ENCODE assay signal across 8 mouse cellular contexts in the genomic region with DNA sequence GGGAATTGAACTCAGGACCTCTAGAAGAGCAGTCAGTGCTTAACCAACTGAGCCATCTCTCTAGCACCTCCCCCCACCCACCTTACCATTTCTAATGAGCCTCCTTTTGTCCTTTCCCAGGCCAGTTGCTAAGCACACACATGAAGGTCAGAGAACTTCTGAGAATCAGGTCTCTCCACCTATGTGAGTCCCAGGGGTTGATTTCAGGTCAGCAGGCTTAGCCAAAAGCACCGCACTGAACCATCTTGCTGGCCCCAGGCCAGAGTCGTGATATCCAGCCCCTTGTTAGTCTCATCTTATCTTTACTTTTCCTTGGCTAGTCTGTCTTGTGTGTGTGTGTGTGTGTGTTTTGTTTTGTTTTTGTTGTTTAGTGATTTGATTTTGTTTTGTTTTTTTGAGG. TPM values are rescaled to one million over a fixed set of nuclear protein-coding genes. Genes with fewer than 3 reads are reported as not detected.
A peak's percentile ranks its signal among the peaks of the same experiment; 100 is the strongest.
DNase-seq lines count a peak whose midpoint lies in the region; ATAC-seq and TF ChIP-seq lines count a peak whose summit lies in the region.

No protein-coding gene starts in this region.

- no peak for TF ChIP-seq CTCF in forebrain, postnatal 0 days (IDR thresholded peaks at IDR 0.05; ENCODE audit: low read depth)

- no peak overlapping the region for H3K9ac ChIP-seq in heart, embryonic 14.5 days (ENCODE audit: low read length)
- no peak overlapping the region for H3K9ac ChIP-seq in forebrain, postnatal 0 days

- WGBS in heart, embryonic 14.5 days: 11% methylated on average over 2 of the region's 2 CpGs
- 32% methylated on average over 2 of the region's 2 CpGs for whole genome bisulfite sequencing in forebrain, postnatal 0 days
- 56% methylated on average over 2 of the region's 2 CpGs for WGBS in midbrain, embryonic 10.5 days

- 0 out of 2 replicates have a peak, but pooled peaks cover under 1% of the 10 kb centered on the region for H3K36me3 ChIP-seq in heart, embryonic 14.5 days (ENCODE audit: control insufficient read depth, insufficient read depth, low read length)
- peaks cover 16% of the 10 kb centered on the region for H3K36me3 ChIP-seq in forebrain, postnatal 0 days (ENCODE audit: insufficient read depth)
- peaks cover 25% of the 10 kb centered on the region for H3K36me3 ChIP-seq in midbrain, embryonic 10.5 days

- H3K27me3 ChIP-seq in heart, embryonic 14.5 days (ENCODE audit: control insufficient read depth, insufficient read depth, low read length): no peaks in the 10 kb centered on the region
- no peaks in the 10 kb centered on the region for H3K27me3 ChIP-seq in forebrain, postnatal 0 days (ENCODE audit: insufficient read depth, low read length)
- H3K27me3 ChIP-seq in midbrain, embryonic 10.5 days (ENCODE audit: low read depth, poor library complexity, severe bottlenecking): no peaks in the 10 kb centered on the region

- no peak for ATAC-seq in heart, embryonic 14.5 days (ENCODE audit: insufficient number of reproducible peaks, insufficient read depth, low FRiP score, low read depth)
- no peak for ATAC-seq in forebrain, postnatal 0 days
- ATAC-seq in activated CD4-positive, CD25-positive, alpha-beta regulatory T cell, adult 4 months: no peak

- H3K4me2 ChIP-seq in heart, embryonic 14.5 days (ENCODE audit: low read length): no peak overlapping the region
- H3K4me2 ChIP-seq in forebrain, postnatal 0 days (ENCODE audit: low read depth): no peak overlapping the region

- no peak for DNase-seq in heart, adult 11 months
- peak; percentile 62 for DNase-seq in MN1 (ENCODE audit: low spot score)
- DNase-seq in forebrain, postnatal 0 days: no peak
- no peak for DNase-seq in midbrain, embryonic 10.5 days (ENCODE audit: low spot score)
- no peak for DNase-seq in adrenal gland, postnatal 25 days
- no peak for DNase-seq in layer of hippocampus, postnatal 14 days (ENCODE audit: low spot score in 2 of 2)

- H3K4me3 ChIP-seq in heart, embryonic 14.5 days (ENCODE audit: control insufficient read depth in 1 of 2, insufficient read depth in 1 of 2, low read depth in 1 of 2, low read length in 2 of 2): no peak overlapping the region
- no peak overlapping the region for H3K4me3 ChIP-seq in forebrain, postnatal 0 days (ENCODE audit: low read depth, low read length)
- peak overlapping the region; percentile 94; the same call in 1 of the 2 replicates for H3K4me3 ChIP-seq in midbrain, embryonic 10.5 days

- H3K9me3 ChIP-seq in heart, embryonic 14.5 days (ENCODE audit: control insufficient read depth, low read length): no peaks in the 10 kb centered on the region
- H3K9me3 ChIP-seq in forebrain, postnatal 0 days (ENCODE audit: low read length): no peaks in the 10 kb centered on the region
- H3K9me3 ChIP-seq in midbrain, embryonic 10.5 days (replicated peaks): no peaks in the 10 kb centered on the region

- H3K4me1 ChIP-seq in heart, embryonic 14.5 days (ENCODE audit: control insufficient read depth in 2 of 2, insufficient read depth in 2 of 2, low read length in 2 of 2): peaks cover 27 to 38% of the 10 kb centered on the region in 2 experiments
- H3K4me1 ChIP-seq in forebrain, postnatal 0 days (ENCODE audit: insufficient read depth): peaks cover 22% of the 10 kb centered on the region
- peaks cover 50% of the 10 kb centered on the region for H3K4me1 ChIP-seq in midbrain, embryonic 10.5 days

- peak overlapping the region; percentile 91 to 95; a peak in 3 of 4 replicates for H3K27ac ChIP-seq in heart, embryonic 14.5 days (replicated peaks in 1 of 2; ENCODE audit: control insufficient read depth in 1 of 2, insufficient read depth in 1 of 2, low read depth in 2 of 2, low read length in 2 of 2)
- H3K27ac ChIP-seq in forebrain, postnatal 0 days (ENCODE audit: low read depth, low read length): peak overlapping the region; percentile 98
- H3K27ac ChIP-seq in midbrain, embryonic 10.5 days (replicated peaks): peak overlapping the region; percentile 99

RNA-seq across cellular contexts. Expression of a gene that starts 1.6 kb away (rescaled TPM):
- 59.8 and 62.1 TPM in 2 replicates for polyA plus RNA-seq in heart, embryonic 14.5 days (2014; fragmentation: Nextera tagmentation; extraction: Ambion mirVana)
- total RNA-seq in forebrain, postnatal 0 days (2014; rRNA removed): 121 and 171 TPM in 2 replicates
- polyA plus RNA-seq in forebrain, postnatal 0 days (2015; fragmentation: Nextera tagmentation; extraction: Ambion mirVana): 147 and 193 TPM in 2 replicates
- polyA plus RNA-seq in midbrain, embryonic 10.5 days (2016; fragmentation: Nextera tagmentation; extraction: Ambion mirVana): 214 and 239 TPM in 2 replicates
- total RNA-seq in adrenal gland, postnatal 25 days (2021): 85.2 and 95.5 TPM in 2 replicates
- polyA plus RNA-seq in activated CD4-positive, CD25-positive, alpha-beta regulatory T cell, adult 4 months (2017; shearing (Covaris generic)): 10 to 100 TPM; 32.6 to 51.4 TPM
- total RNA-seq in layer of hippocampus, postnatal 14 days (2021): 100 to 1,000 TPM; 187 to 189 TPM

RNA-seq across cellular contexts. Expression of a gene that starts 17.7 kb away (rescaled TPM):
- 7.1 and 8.5 TPM in 2 replicates for polyA plus RNA-seq in heart, embryonic 14.5 days (2014; fragmentation: Nextera tagmentation; extraction: Ambion mirVana)
- total RNA-seq in forebrain, postnatal 0 days (2014; rRNA removed): 13.0 and 14.7 TPM in 2 replicates
- 6.7 and 6.8 TPM in 2 replicates for polyA plus RNA-seq in forebrain, postnatal 0 days (2015; fragmentation: Nextera tagmentation; extraction: Ambion mirVana)
- 23.0 and 25.6 TPM in 2 replicates for polyA plus RNA-seq in midbrain, embryonic 10.5 days (2016; fragmentation: Nextera tagmentation; extraction: Ambion mirVana)
- 11.2 and 11.3 TPM in 2 replicates for total RNA-seq in adrenal gland, postnatal 25 days (2021)
- 10 to 100 TPM; 23.4 to 28.1 TPM for polyA plus RNA-seq in activated CD4-positive, CD25-positive, alpha-beta regulatory T cell, adult 4 months (2017; shearing (Covaris generic))
- 10 to 100 TPM; 12.7 to 16.2 TPM for total RNA-seq in layer of hippocampus, postnatal 14 days (2021)
